Mouse (Mus musculus) midbrain, embryonic 14.5 days (tissue): ENCODE measurements around the gene Ercc2. TPM values are rescaled to one million over a fixed set of nuclear protein-coding genes. Genes with fewer than 3 reads are reported as not detected.

Source experiments
- ATAC-seq: fragments of 200-750 bp; cut with Nextera tagmentation; 2 replicates; pipeline ENCODE4 v1.8.0; 2017; ENCODE audit warnings: moderate number of reproducible peaks, moderate library complexity; ENCODE audit not compliant: low FRiP score, low TSS enrichment
- DNase-seq: peaks from one replicate; pipeline ENCODE4 v3.0.0-alpha.2; 2015
- H3K27ac ChIP-seq: fragments of 300-500 bp; sonication (generic); replicated peaks from 2 replicates; pipeline ENCODE4 v1.5.1; 2014; ENCODE audit warnings: mild to moderate bottlenecking, low read depth, low read length, moderate library complexity
- H3K27me3 ChIP-seq: fragments of 300-500 bp; sonication (generic); 2 replicates; pipeline ENCODE4 v1.6.1; 2014; ENCODE audit warnings: low read length, control low read depth, mixed read lengths; ENCODE audit not compliant: control insufficient read depth, insufficient read depth
- H3K36me3 ChIP-seq: fragments of 300-500 bp; sonication (generic); 2 replicates; pipeline ENCODE4 v1.6.1; 2014; ENCODE audit warnings: low read length, control low read depth; ENCODE audit not compliant: control insufficient read depth, insufficient read depth
- H3K4me1 ChIP-seq: fragments of 300-500 bp; sonication (generic); 2 replicates; pipeline ENCODE4 v1.6.1; 2014; ENCODE audit warnings: mild to moderate bottlenecking, antibody characterized with exemption, low read length, control low read depth; ENCODE audit not compliant: control insufficient read depth, insufficient read depth
- H3K4me2 ChIP-seq: fragments of 300-500 bp; sonication (generic); 2 replicates; pipeline ENCODE4 v1.6.1; 2014; ENCODE audit warnings: mild to moderate bottlenecking, low read length, moderate library complexity
- H3K4me3 ChIP-seq: fragments of 300-500 bp; sonication (generic); replicated peaks from 2 replicates; pipeline ENCODE4 v1.5.1; 2014; ENCODE audit warnings: low read depth, low read length
- H3K9ac ChIP-seq: fragments of 300-500 bp; sonication (generic); replicated peaks from 2 replicates; pipeline ENCODE4 v1.6.1; 2014; ENCODE audit warnings: mild to moderate bottlenecking, low read length, moderate library complexity
- H3K9me3 ChIP-seq: fragments of 300-500 bp; sonication (generic); 2 replicates; pipeline ENCODE4 v1.6.1; 2016; ENCODE audit warnings: low read length, control low read depth, mixed read lengths; ENCODE audit not compliant: control insufficient read depth
- WGBS: fragments of 180-500 bp; shearing (Covaris S2); extraction: QIAGEN DNeasy Blood & Tissue Kit; methylation state at CpG from one replicate; pipeline ENCODE4 v1.1.7; 2014; 5-methylcytosine and 5-hydroxymethylcytosine counted together
- microRNA counts: library from miRNA; unstranded; fragments of <30 nt; microRNA quantifications from one replicate; lab custom pipeline; 2016
- microRNA-seq: library from miRNA; unstranded; fragments of <30 nt; microRNA quantifications from one replicate; pipeline ENCODE4, GENCODE M21; 2016
- polyA plus RNA-seq: library from polyadenylated mRNA; unstranded; fragments of >200 nt; fragmentation: Nextera tagmentation; extraction: Ambion mirVana; gene quantifications from 2 replicates; pipeline ENCODE4 v1.2.1, GENCODE M21; 2014

Ercc2 gene
- polyA plus RNA-seq, 1 experiment from 2014 or later: 21.6 TPM

- H3K27me3 ChIP-seq: no peaks in the 10 kb centered on the region
- H3K36me3 ChIP-seq: peaks cover 76% of the 10 kb centered on the region
- H3K9ac ChIP-seq: no peak overlapping the region
- ATAC-seq: peak; percentile 50; the same call in 1 of the 2 replicates
- no peaks in the 10 kb centered on the region for H3K4me1 ChIP-seq
- WGBS: 44% methylated on average over 3 of the region's 3 CpGs
- H3K27ac ChIP-seq: no peak overlapping the region
- DNase-seq: peak; percentile 90
- H3K4me2 ChIP-seq: no peak overlapping the region
- H3K4me3 ChIP-seq: no peak overlapping the region
- no peaks in the 10 kb centered on the region for H3K9me3 ChIP-seq
Measured at GRCm38 (mm10) chr7:19443344-19443743, 61.5 kb downstream of the Ercc2 start.

- no peaks in the 10 kb centered on the region for H3K27me3 ChIP-seq
- no peaks in the 10 kb centered on the region for H3K4me1 ChIP-seq
- no peak for ATAC-seq
- H3K9ac ChIP-seq: no peak overlapping the region
- no peak for DNase-seq
- H3K9me3 ChIP-seq: no peaks in the 10 kb centered on the region
- H3K27ac ChIP-seq: no peak overlapping the region
- H3K36me3 ChIP-seq: peaks cover 85% of the 10 kb centered on the region
- 89% methylated on average over 12 of the region's 12 CpGs for WGBS
- no peak overlapping the region for H3K4me3 ChIP-seq
- no peak overlapping the region for H3K4me2 ChIP-seq
Measured at GRCm38 (mm10) chr7:19444801-19445200, 63.0 kb downstream of the Ercc2 start.

MicroRNA genes within 50 kb of the gene (microRNA counts, 519-probe panel; counts per million panel counts)
- not detected for microRNA mmu-miR-343 (lab: Ali Mortazavi, UCI)

Small RNA genes within 50 kb of the gene (microRNA-seq; reads per million reads assigned to microRNA genes)
- not detected for gene Mir343

Other genes starting within 250 kb of the Ercc2 start
- gene Qpctl, start 232.7 kb upstream of the Ercc2 start, polyA plus RNA-seq: 18.5 and 20.0 TPM in 2 replicates
- gene Snrpd2, start 232.3 kb upstream of the Ercc2 start, polyA plus RNA-seq: 112 and 130 TPM in 2 replicates
- gene Gipr, start 215.9 kb upstream of the Ercc2 start, polyA plus RNA-seq: 2.6 and 3.1 TPM in 2 replicates
- gene Eml2, start 205.6 kb upstream of the Ercc2 start, polyA plus RNA-seq: 2.6 and 9.3 TPM in 2 replicates
- gene Gpr4, start 169.5 kb upstream of the Ercc2 start, polyA plus RNA-seq: 1.8 and 2.5 TPM in 2 replicates
- 33.2 and 35.0 TPM in 2 replicates for gene Opa3, start 153.7 kb upstream of the Ercc2 start, polyA plus RNA-seq
- gene Vasp, start 110.2 kb upstream of the Ercc2 start, polyA plus RNA-seq: 28.9 and 29.1 TPM in 2 replicates
- gene Ppm1n, start 101.9 kb upstream of the Ercc2 start, polyA plus RNA-seq: 0.62 and 1.2 TPM in 2 replicates
- 100.0 and 101 TPM in 2 replicates for gene Rtn2, start 99.4 kb upstream of the Ercc2 start, polyA plus RNA-seq
- not detected in 2 replicates for gene Fosb, start 72.0 kb upstream of the Ercc2 start, polyA plus RNA-seq
- 78.9 and 97.7 TPM in 2 replicates for gene Ercc1, start 37.2 kb upstream of the Ercc2 start, polyA plus RNA-seq
- gene Cd3eap, start 22.5 kb upstream of the Ercc2 start, polyA plus RNA-seq: 16.4 and 18.9 TPM in 2 replicates
- gene Ppp1r13l, start 22.3 kb upstream of the Ercc2 start, polyA plus RNA-seq: 1.6 and 1.9 TPM in 2 replicates
- gene Klc3, start 22.1 kb downstream of the Ercc2 start, polyA plus RNA-seq: 0.36 and 0.59 TPM in 2 replicates
- gene Ckm, start 22.8 kb downstream of the Ercc2 start, polyA plus RNA-seq: 0.35 TPM in 1 of 2 replicates, not detected in the other
- gene Mark4, start 76.8 kb downstream of the Ercc2 start, polyA plus RNA-seq: 18.8 and 20.3 TPM in 2 replicates
- 0.12 and 0.29 TPM in 2 replicates for gene Exoc3l2, start 81.3 kb downstream of the Ercc2 start, polyA plus RNA-seq
- 2.5 and 6.1 TPM in 2 replicates for gene Bloc1s3, start 126.4 kb downstream of the Ercc2 start, polyA plus RNA-seq
- 30.1 and 36.6 TPM in 2 replicates for gene Trappc6a, start 126.4 kb downstream of the Ercc2 start, polyA plus RNA-seq
- 0.51 and 0.74 TPM in 2 replicates for gene Nkpd1, start 135.8 kb downstream of the Ercc2 start, polyA plus RNA-seq
- 9.5 and 31.7 TPM in 2 replicates for gene Ppp1r37, start 181.1 kb downstream of the Ercc2 start, polyA plus RNA-seq
- gene Zfp296, start 195.3 kb downstream of the Ercc2 start, polyA plus RNA-seq: 0.22 and 0.32 TPM in 2 replicates
- gene Gemin7, start 195.6 kb downstream of the Ercc2 start, polyA plus RNA-seq: 140 and 154 TPM in 2 replicates
- 44.7 and 50.4 TPM in 2 replicates for gene Clasrp, start 222.5 kb downstream of the Ercc2 start, polyA plus RNA-seq
- gene Relb, start 247.4 kb downstream of the Ercc2 start, polyA plus RNA-seq: 4.5 and 5.2 TPM in 2 replicates